Mouse (Mus musculus): ENCODE results near the gene Tmem30c.

GRCm38 (mm10) chr16:57281417-57281816, 11.2 kb downstream of the Tmem30c start:
- TF ChIP-seq POLR2A (IDR thresholded peaks at IDR 0.05; ENCODE audit: borderline replicate concordance, low read depth, low read length) (no peak), CTCF (IDR thresholded peaks at IDR 0.05; ENCODE audit: low read depth, low read length) (no peak)
